Mouse (Mus musculus): ENCODE measurements around the gene Gm10392. TPM values are rescaled to one million over a fixed set of nuclear protein-coding genes. Genes with fewer than 3 reads are reported as not detected.
A peak's percentile ranks its signal among the peaks of the same experiment; 100 is the strongest.
"Not testable (repeated sequence)": the region's sequence is repeated elsewhere in the genome, so short reads cannot be mapped to it uniquely, and the experiment has no call there.

The Gm10392 gene
- not detected for total RNA-seq (2021)
- long read RNA-seq, experiment 1, partial matches to known transcripts = 0 of 1 reads
- long read RNA-seq, experiment 1, other reads (novel, unspliced or antisense) = 1 of 1 reads
- long read RNA-seq, experiment 2 = 0 reads

DNA sequence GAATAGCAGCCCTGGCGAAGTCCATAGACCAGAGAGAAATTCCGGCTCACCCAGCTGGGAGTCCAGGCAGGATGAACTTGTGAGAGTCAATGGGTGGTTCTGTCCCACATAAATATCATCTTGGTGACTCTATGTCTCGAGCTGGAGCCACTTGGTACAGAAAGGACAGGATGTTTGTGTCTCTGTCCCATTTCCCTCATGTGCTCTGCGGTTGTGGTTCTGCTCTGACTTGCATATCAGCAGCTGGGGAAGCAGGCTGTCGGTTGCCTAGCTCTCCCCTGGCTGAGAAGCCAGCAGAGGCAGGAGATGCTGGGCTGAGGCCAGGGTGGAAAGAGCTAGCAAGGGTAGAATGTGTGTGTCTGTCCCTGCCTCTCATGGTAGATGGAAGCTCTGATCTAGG is at the start of gene Gm10392:
Gene Gm10392, minus strand, starts transcription at position 156 of the 400 bp plus-strand sequence.
- no peak for DNase-seq (ENCODE audit: low spot score in 2 of 2)
- intact Hi-C loops (cut with DNase I) = no loop called here

DNA sequence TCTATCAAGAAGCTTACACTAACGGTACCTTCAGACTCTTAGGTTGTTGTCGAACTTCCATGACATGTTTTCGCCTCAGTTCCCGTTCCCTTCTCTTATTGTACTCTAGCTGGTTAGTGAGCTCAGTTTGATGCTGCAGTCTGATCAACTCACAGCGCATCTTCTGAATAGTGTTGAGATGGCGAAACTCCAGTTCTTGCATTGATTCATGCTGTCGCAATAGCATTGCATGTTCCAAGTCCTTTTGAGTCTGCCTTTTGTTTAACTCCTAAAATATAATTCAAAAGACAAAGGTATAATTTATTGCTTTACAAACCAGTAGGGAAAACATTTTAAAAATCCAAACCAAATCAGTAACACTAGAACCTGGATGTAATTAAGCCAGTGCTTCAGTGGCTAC is 26.3 kb upstream of the Gm10392 start:
- intact Hi-C loops (cut with DNase I) = no loop called here
- DNase-seq (ENCODE audit: low spot score in 2 of 2) = no peak

DNA sequence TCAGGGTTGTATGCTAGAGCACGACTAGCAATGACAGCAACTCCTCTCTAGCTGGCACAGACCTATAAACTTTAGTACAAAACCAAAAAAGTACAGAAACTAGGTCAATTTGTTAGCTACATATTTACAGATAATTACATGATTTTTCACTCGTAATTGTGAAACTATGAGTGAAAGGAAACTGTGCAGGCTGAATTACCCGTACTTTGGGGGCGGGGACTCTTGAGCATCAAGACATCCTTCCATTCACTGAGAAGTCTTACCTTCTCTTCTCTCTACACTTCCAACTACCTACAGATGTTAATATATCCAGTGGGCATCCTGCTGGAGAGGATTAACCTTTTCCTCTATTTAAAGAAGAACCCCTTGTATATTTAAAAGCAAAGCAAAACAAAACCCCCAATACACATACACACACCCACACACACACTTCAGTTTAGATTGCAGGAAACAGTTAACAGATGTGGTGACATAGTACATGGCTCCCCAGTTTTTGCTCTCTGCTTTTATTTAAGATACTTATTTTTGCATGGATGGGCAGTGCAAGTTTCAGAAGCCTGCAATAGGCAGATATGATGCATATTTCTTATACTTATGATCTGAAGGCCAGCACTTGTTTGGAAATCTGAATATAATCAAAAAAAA is 13.3 kb upstream of the Gm10392 start:
- intact Hi-C loops (cut with DNase I) = no loop called here
- no peak for DNase-seq (ENCODE audit: low spot score in 2 of 2)

DNA sequence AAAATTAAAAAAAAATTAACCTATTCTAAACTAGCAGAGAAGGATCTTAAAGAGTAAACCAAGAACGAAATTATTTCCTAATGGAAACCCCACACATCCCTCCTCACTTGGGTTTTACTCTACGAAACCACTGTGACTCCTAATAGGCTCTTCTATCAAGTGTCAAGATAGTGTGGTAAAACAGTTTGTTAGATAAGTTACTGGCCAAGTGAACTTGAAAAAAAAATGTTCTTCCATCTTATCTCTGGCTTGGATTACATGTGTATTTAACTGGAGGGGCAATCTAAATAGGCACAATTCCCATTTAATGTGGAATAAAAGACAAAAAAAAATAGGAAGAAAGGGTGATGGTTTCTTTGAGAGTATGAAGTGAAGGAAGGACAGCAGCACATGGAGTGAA is 11.9 kb upstream of the Gm10392 start:
- intact Hi-C loops (cut with DNase I) = no loop called here

DNA sequence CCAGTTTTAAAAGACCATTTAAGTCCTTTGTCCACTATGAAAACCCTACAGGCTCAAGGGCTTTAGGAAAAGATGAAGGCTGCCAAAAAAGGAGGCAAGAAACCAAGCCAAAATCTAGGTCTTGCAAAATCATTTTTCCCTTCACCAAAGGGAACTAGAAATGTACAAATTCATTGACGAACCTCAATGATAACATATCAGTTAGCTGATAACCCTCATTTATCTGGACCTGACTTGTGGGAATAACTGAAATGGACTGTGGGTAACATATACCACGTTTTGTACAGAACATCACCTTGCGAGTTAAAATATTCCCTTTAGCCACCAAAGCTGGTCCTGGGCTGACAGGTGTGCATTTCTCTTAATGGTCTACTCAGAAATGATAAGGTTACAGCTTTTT is 10.6 kb upstream of the Gm10392 start:
- intact Hi-C loops (cut with DNase I) = no loop called here

More for the DNA sequence above, 11.9 kb upstream of the Gm10392 start:
- DNase-seq (ENCODE audit: low spot score in 2 of 2) = no peak

DNA sequence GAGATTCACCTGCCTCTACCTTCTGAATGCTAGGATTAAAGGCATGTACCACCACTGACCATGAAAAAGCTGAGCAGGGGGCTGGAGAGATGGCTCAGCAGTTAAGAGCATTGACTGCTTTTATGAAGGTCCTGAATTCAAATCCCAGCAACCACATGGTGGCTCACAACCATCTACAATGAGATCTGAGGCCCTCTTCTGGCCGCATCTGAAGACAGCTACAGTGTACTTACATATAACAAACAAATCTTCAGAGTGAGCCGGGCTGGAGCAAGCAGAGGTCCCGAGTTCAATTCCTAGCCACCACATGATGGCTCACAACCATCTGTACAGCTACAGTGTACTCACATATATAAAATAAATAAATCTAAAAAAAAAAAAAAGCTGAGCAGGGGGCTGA is 9.4 kb upstream of the Gm10392 start:
- DNase-seq (ENCODE audit: low spot score in 2 of 2); intact Hi-C loops (cut with DNase I): not testable (repeated sequence)

More for the DNA sequence above, 10.6 kb upstream of the Gm10392 start:
- DNase-seq (ENCODE audit: low spot score in 2 of 2) = no peak

DNA sequence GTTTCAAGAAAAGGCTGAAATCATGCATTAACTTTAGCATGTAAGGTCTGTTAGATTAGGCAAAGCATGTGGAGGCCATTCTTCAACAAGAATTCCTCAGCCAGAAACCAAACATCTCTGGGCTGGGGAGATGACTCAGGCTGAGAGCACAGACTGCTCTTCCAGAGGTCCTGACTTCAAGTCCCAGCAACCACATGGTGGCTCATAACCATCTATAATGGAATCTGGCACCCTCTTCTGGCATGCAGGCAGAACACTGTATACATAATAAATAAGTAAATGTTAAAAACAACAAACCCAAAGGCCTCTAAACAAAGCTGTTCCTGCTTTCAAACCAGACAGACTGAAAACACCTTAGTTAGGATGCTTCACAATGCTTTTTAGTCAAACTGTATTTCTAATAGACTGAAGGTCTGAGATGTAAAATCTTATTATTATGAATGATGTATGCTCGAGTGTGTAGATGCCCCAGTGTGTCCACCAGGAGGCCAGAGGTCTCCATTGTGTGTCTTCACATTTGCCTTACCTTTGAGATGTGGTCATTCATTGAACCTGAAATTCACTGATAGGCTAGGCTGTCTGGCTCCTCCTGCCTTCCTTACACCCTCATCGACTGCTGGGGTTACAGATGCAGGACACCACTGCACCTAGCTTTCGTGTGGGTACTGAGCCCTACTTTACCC is 6.9 kb upstream of the Gm10392 start:
- no peak for DNase-seq (ENCODE audit: low spot score in 2 of 2)
- intact Hi-C loops (cut with DNase I) = no loop called here

DNA sequence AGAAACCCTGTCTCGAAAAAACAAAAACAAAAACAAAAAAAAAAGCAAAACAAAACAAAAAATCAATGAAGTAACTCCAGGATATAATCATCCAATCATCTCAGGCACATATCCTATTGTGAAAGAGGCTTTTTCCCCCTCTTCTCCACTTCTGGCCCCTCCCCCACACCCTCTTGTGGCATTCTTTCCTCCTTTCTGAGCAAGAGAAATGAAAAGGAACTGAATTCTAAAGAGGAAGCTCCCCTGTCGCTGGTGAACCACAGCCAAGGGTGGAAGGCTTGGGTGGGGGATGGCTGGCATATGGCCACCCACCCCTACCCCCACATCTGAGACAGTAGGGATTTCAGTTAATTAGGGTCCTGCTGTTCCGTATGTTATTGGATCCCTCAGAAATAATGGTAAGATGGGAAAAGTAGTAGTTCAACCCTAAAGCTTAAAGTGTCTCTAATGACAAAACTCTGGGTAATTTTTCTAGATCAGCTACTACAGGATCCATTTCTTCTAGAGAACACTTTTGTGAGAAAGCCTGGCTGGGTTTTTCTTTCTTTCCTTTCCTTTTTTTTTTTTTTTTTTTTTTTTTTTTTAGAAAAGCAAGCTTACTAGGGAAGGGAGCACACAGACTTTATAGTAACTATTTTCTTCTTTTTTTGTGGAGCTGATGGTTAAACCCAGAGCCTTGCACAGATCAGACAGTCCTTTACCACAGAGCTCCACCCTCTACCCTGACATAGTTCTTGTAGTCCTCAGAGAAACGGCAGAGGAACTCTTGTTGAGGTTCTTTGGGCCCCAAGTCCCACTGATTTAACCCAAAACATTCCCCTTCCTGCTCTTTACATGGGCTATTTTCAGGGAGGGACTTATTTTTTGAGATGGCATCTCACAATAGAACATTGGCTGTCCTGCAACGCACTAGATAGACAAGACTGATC is 1.9 kb upstream of the Gm10392 start:
- intact Hi-C loops (cut with DNase I) = no loop called here
- DNase-seq (ENCODE audit: low spot score in 2 of 2) = no peak

DNA sequence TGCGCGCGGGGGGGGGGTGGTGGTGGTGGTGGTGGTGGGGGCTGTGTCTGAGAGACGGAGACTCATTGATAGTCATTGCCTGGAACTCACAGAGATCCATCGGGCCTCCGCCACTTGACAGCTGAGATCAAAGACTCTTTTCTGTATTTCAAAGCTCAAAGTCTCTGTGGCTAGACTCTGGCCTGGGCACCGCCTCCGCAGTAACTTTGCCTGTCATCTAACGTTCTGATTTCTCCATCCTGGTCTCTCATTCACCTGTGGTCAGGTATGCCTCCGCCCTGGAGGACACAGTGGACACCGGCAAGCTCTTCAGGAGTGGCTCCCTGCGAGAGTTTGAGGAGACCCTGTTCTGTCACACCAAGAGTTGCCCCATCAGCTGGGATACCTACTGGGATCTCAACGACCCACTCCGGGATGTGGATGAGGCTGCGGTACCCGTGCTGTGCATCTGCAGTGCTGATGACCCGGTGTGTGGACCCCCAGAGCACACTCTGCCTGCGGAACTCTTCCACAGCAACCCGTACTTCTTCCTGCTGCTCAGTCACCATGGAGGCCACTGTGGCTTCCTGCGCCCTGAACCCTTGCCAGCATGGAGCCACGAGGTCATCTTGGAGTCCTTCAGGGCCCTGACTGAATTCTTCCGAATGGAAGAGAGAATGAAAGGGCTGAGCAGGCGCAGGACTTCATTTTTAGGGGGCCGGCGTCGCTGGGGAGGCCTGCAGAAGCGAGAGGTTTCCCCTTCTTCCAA is 773 bp downstream of the Gm10392 start:
- DNase-seq (ENCODE audit: low spot score in 2 of 2) = no peak
- intact Hi-C loops (cut with DNase I) = no loop called here

DNA sequence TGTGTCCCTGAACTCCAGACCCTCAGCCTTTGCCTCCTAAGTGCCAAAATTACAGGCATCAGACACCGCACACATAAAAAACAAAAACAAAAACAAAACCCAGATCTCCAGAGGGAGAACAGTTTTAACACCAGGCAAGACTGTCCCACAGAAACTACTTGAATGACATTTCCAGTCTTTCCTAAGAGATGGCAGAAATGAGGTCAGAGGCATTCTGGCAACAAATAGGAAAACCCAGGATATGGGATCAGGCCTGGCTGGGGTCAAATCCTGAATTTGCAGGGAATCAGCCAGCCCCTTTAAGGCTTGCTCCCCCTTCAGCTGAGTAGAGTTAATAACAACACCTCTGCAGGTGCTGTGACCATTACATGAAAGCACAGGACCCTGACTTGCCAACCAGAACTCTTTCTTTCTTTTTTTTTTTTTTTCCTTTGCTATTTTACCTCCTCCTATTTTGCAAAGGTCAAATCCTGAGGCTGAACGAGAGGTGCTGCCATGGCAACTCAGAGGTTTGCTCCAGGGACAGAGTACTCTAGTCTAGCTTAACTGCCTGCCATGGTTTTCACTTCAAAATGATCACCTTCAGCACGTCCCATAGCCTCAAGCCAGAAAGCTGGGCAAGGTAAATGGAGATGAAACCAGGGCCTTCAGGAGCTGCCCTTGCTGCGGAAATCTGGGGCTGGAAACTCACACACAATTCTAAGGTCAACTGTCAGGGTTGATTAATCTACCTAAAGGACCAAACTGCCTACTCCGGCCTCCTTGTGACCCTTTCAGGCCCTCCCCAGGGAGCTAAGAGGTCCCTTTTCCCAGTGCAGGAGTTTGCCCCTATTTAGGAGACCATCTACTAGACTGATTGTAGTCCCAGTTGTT is 2.2 kb downstream of the Gm10392 start:
- DNase-seq (ENCODE audit: low spot score in 2 of 2) = no peak
- intact Hi-C loops (cut with DNase I) = no loop called here

DNA sequence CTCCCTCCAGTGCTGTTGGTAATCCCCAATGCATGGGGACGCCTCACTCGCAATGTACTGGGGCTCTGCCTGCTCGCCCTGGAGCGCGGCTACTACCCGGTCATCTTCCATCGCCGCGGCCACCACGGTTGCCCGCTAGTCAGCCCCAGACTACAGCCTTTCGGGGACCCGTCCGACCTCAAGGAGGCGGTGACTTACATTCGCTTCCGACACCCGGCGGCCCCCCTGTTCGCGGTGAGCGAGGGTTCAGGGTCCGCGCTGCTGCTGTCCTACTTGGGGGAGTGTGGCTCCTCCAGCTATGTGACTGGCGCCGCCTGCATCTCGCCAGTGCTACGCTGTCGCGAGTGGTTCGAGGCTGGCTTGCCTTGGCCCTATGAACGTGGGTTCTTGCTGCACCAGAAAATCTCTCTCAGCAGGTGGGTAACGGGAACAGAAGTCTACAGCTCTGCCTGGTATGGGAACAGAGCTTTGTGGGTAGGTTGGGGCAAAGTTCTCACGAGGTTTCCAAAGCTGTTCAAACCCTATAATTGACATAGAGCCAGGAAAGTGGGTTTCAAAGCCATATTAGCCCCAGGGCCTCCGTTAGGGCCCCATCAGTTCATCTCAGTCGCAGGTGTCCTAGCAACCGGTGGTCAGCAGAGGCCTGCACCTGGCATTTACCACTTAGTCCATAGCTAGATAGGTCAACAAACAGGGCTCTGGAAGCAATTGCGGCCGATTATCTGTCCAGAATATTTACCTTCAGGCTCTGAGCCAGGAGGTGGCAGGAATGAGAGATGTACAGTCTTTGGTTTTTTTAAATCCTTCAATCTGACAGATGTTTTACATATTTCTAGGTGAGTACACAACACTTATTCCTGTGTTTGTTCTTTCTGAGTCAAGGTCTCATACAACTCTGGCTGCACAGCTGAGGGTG is 3.1 kb downstream of the Gm10392 start, which contains the start of gene Trp53i13:
Gene Trp53i13, minus strand, starts transcription at position 344 of the 916 bp plus-strand sequence.
- no peak for DNase-seq (ENCODE audit: low spot score in 2 of 2)
- intact Hi-C loops (cut with DNase I) = no loop called here

DNA sequence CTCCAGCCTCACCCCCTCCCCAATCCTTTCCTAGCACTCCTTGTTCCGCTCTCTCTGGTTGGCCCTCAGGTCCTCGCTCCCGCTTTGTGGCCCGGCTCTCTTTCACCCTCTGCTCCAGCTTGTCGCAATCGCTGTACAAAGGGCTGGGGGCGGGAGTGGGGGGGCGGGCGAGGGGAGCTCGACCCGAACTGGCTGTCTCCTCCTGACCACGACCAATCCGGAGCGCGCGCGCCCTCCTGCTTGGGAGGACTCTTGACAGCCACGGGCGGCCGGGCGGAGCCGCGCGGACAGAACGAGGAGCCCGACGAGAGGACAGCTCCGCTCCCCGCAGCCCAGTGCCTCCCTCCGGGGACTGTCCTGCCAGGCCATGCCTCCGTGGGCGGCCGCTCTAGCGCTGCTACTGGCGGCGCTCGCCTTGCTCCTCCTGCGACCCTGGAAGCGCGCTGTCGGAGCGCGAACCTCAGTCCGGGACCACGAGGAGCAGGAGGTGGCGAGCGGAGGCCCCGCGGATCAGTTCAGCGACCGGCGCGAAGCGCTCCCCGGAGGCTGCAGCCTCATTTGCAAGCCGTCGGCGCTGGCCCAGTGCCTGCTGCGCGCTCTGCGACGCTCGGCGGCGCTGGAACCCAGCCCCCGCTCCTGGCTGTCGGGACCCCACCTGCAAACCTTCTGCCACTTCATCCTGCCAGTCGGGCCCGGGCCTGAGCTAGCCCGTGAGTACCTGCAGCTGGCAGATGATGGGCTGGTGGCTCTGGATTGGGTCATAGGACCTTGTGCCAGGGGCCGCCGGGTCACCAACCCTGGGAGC is 4.0 kb downstream of the Gm10392 start, which contains the start of gene Abhd15:
Gene Abhd15, plus strand, starts transcription at position 290 of the 805 bp plus-strand sequence.
- intact Hi-C loops (cut with DNase I) = no loop called here
- DNase-seq (ENCODE audit: low spot score in 2 of 2) = peak in 1 of 2 experiments; percentile 68

DNA sequence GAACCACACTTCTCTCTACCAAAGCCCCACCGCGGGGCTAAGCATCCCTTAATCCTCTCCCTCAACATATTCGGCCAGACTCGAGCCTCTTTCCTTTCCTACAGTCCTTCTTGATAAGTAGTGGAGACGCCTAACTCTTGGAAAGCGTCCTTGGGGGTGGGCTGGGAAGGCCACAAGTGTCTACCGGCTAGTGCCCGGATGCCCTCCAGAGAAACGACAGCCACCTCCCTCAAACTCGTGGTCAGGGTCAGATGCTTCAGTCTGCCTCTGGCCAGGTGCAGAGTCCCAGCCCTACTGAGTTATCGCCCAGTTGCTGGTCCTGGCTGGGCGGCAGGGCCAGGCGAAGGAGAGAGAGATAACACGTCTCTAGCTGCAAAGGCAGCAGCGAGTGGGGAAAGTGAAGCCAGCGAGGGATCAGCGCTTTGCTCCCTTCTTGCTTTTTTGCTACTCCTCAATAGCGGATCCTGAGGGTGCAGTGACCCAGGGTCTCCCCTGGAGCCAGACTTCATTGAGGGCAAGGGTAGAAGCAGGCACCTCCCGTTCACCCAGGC is 4.6 kb downstream of the Gm10392 start:
- no peak for DNase-seq (ENCODE audit: low spot score in 2 of 2)
- intact Hi-C loops (cut with DNase I) = no loop called here

DNA sequence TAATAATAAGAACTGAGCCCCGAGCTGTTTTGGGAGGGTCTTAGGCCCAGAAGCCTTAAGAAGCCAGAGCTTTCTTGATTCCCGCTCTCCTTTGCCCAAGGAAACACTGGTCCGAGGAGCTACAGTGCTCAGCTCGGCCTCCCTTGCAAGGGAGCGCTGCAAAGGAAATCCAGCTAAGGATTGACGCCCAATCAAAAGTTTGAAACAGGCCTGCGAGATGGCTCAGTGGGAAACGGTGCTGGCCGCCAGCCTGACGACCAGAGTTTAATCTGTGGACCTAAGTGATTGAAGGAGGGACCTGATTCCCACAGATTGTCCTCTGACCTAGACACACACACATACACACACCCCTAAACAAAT is 5.2 kb downstream of the Gm10392 start:
- DNase-seq (ENCODE audit: low spot score in 2 of 2) = no peak
- intact Hi-C loops (cut with DNase I) = no loop called here

DNA sequence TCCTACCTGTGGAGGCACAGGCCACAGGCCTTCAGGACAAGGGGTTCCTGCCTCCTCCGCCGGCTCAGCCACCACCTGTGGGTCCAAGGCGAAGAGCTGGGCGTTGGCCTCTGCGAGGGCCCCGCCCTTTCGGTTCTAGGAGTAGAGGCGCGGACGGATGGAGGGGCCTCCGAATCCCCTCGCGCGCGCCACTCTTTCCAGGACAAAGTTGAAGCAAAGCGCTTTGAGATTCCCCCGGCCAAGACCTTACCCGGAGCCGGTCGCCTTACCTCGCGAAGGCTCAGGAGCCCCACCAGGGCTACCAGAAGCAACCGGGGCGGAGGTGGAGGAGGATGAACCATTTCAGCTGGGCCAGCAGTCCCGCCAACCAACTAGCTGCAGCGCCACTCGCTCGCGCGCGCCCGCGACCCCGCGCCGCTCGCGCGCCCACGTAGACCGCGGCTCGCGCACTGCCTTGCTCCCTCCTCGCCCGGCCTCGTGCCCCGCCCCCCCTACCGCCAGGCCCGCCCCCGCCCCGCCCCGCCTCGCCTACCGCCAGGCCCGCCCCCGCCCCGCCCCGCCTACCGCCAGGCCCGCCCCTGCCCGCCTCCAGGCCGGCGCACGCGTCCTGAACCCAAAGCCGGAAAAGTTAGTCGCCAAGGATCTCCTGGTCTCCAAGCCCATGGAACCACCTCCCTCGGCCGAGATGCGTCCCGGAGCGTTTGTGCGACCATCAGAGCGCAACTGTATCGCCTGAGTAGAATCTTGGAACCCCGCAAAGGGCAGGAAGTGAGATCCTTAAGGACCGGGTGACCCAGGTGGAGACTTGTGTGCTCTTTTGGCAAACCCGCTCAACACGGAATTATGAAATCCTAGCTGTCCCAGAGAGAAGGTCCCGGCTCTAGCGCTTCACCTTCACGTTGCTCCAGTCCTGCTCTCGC is 5.8 kb downstream of the Gm10392 start:
- intact Hi-C loops (cut with DNase I) = no loop called here
- DNase-seq (ENCODE audit: low spot score in 2 of 2) = peak in 1 of 2 experiments; percentile 76
